Mouse (Mus musculus) liver, embryonic 16.5 days (tissue): Measurements from ENCODE around the gene Trak1. TPM values are rescaled to one million over a fixed set of nuclear protein-coding genes. Genes with fewer than 3 reads are reported as not detected.
A peak's percentile ranks its signal among the peaks of the same experiment; 100 is the strongest.

Source experiments
- ATAC-seq: fragments of 200-750 bp; cut with Nextera tagmentation; 2 replicates; pipeline ENCODE4 v1.8.0; 2017; ENCODE audit warnings: low read depth, mild to moderate bottlenecking, moderate number of reproducible peaks, moderate library complexity
- H3K27ac ChIP-seq: fragments of 300-500 bp; sonication (generic); 2 replicates; pipeline ENCODE4 v1.5.1; 2014; ENCODE audit warnings: mild to moderate bottlenecking, low read length
- H3K27me3 ChIP-seq: fragments of 300-500 bp; sonication (generic); 2 replicates; pipeline ENCODE4 v1.6.1; 2014; ENCODE audit warnings: low read depth, low read length, mixed read lengths; ENCODE audit not compliant: control insufficient read depth, insufficient read depth
- H3K36me3 ChIP-seq: fragments of 300-500 bp; sonication (generic); 2 replicates; pipeline ENCODE4 v1.6.1; 2014; ENCODE audit warnings: mild to moderate bottlenecking; ENCODE audit not compliant: control insufficient read depth, insufficient read depth
- H3K4me1 ChIP-seq: fragments of 300-500 bp; sonication (generic); 2 replicates; pipeline ENCODE4 v1.6.1; 2014; ENCODE audit warnings: low read depth, low read length, mixed read lengths; ENCODE audit not compliant: control insufficient read depth
- H3K4me2 ChIP-seq: fragments of 300-500 bp; sonication (generic); 2 replicates; pipeline ENCODE4 v1.6.1; 2014; ENCODE audit warnings: low read depth, low read length, mixed read lengths
- H3K4me3 ChIP-seq: fragments of 300-500 bp; sonication (generic); 2 replicates; pipeline ENCODE4 v1.5.1; 2014; ENCODE audit warnings: low read depth, mild to moderate bottlenecking, low read length
- H3K9ac ChIP-seq: fragments of 300-500 bp; sonication (generic); 2 replicates; pipeline ENCODE4 v1.6.1; 2014; ENCODE audit warnings: low read depth, low read length
- H3K9me3 ChIP-seq: fragments of 300-500 bp; sonication (generic); replicated peaks from 2 replicates; pipeline ENCODE4 v1.6.1; 2016; ENCODE audit warnings: low read length; ENCODE audit not compliant: control insufficient read depth
- WGBS: fragments of 180-500 bp; shearing (Covaris S2); extraction: QIAGEN DNeasy Blood & Tissue Kit; methylation state at CpG from one replicate; pipeline ENCODE4 v1.1.7; 2014; ENCODE audit not compliant: insufficient replicate concordance; 5-methylcytosine and 5-hydroxymethylcytosine counted together
- polyA plus RNA-seq: library from polyadenylated mRNA; unstranded; fragments of >200 nt; fragmentation: Nextera tagmentation; extraction: Ambion mirVana; gene quantifications from 2 replicates; pipeline ENCODE4 v1.2.1, GENCODE M21; 2015

Trak1 gene
- polyA plus RNA-seq, 1 experiment from 2014 or later, result 5.2 TPM

DNA sequence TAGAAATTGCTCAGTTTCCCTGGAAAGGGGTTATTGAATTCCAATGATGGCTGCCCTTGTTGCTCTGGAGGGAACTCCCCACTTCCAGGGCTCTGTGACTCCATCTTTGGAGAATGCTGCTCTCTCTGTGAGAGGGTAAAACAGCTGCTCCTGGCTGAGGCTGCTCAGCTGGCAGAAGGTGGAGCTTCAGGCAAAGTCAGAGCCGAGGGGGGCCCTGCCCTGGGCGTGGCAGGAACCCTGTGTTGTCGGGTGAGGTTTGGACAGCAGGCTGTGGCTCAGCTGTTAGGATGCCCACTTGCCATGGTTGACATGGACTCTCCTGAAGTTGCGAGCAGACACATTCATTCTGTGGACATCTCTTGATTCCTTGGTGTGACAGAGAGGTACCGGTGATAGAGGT, 49.3 kb downstream of the Trak1 start:
- Histone ChIP-seq H3K36me3 (no peaks in the 10 kb centered on the region), H3K27ac (no peak overlapping the region), H3K4me2 (no peak overlapping the region), H3K27me3 (no peaks in the 10 kb centered on the region), H3K4me1 (peaks cover 6% of the 10 kb centered on the region), H3K4me3 (no peak overlapping the region), H3K9ac (no peak overlapping the region), H3K9me3 (no peaks in the 10 kb centered on the region)
- WGBS, result 47% methylated on average over 5 of the region's 5 CpGs
- ATAC-seq, result no peak

DNA sequence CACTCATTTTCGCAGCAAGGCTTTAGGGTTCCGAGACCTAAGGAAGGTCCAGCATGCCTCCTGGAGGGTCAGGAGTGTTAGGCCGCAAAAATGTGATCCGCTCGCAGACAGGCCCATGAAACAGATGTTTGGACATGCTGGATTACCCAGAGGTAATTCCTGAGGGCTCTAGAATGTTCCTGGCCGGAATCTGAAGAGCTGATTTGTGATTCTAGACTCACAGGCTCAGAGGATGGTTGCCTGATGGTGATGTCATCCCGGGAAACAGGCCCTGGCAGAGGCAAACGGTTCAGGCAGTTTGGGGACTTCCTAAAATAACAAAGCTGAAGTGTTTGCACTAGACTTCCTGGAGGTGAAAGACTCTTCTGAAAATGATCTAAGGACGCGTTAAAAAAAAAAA, 50.7 kb downstream of the Trak1 start:
- WGBS, result 37% methylated on average over 10 of the region's 10 CpGs
- Histone ChIP-seq H3K4me2 (no peak overlapping the region), H3K9me3 (no peaks in the 10 kb centered on the region), H3K9ac (no peak overlapping the region), H3K4me1 (peaks cover 12% of the 10 kb centered on the region), H3K27ac (no peak overlapping the region), H3K36me3 (no peaks in the 10 kb centered on the region), H3K27me3 (no peaks in the 10 kb centered on the region), H3K4me3 (no peak overlapping the region)
- ATAC-seq, result no peak

GRCm38 (mm10) chr9:121348476-121348875, 51.2 kb downstream of the Trak1 start:
- no peaks in the 10 kb centered on the region for H3K36me3 ChIP-seq
- peak overlapping the region; percentile 38; the same call in 1 of the 2 replicates for H3K27ac ChIP-seq
- 13% methylated on average over 5 of the region's 5 CpGs for WGBS
- ATAC-seq, result peak; percentile 31; the same call in 1 of the 2 replicates
- H3K9ac ChIP-seq, result peak overlapping the region; percentile 6; the same call in 1 of the 2 replicates
- no peaks in the 10 kb centered on the region for H3K27me3 ChIP-seq
- no peaks in the 10 kb centered on the region for H3K9me3 ChIP-seq
- no peak overlapping the region for H3K4me3 ChIP-seq
- H3K4me1 ChIP-seq, result peaks cover 12% of the 10 kb centered on the region
- no peak overlapping the region for H3K4me2 ChIP-seq

GRCm38 (mm10) chr9:121349111-121349510, 51.8 kb downstream of the Trak1 start:
- 70% methylated on average over 8 of the region's 8 CpGs for WGBS
- ATAC-seq, result no peak
- no peak overlapping the region for H3K4me3 ChIP-seq
- no peak overlapping the region for H3K9ac ChIP-seq
- no peak overlapping the region for H3K4me2 ChIP-seq
- no peaks in the 10 kb centered on the region for H3K36me3 ChIP-seq
- no peak overlapping the region for H3K27ac ChIP-seq
- H3K9me3 ChIP-seq, result no peaks in the 10 kb centered on the region
- no peaks in the 10 kb centered on the region for H3K27me3 ChIP-seq
- peaks cover 12% of the 10 kb centered on the region for H3K4me1 ChIP-seq

GRCm38 (mm10) chr9:121350601-121351000, 53.3 kb downstream of the Trak1 start:
- Histone ChIP-seq H3K4me3 (no peak overlapping the region), H3K36me3 (no peaks in the 10 kb centered on the region), H3K4me2 (no peak overlapping the region), H3K27ac (no peak overlapping the region), H3K9ac (no peak overlapping the region), H3K27me3 (no peaks in the 10 kb centered on the region), H3K4me1 (peaks cover 12% of the 10 kb centered on the region), H3K9me3 (no peaks in the 10 kb centered on the region)
- WGBS, result 39% methylated on average over 3 of the region's 3 CpGs
- no peak for ATAC-seq

GRCm38 (mm10) chr9:121351388-121352078, 54.2 kb downstream of the Trak1 start:
- 49% methylated on average over 9 of the region's 9 CpGs for WGBS
- no peak for ATAC-seq
- Histone ChIP-seq H3K36me3 (no peaks in the 10 kb centered on the region), H3K4me1 (peaks cover 12% of the 10 kb centered on the region), H3K27me3 (no peaks in the 10 kb centered on the region), H3K4me3 (no peak overlapping the region), H3K9me3 (no peaks in the 10 kb centered on the region), H3K4me2 (no peak overlapping the region), H3K9ac (no peak overlapping the region), H3K27ac (no peak overlapping the region)

DNA sequence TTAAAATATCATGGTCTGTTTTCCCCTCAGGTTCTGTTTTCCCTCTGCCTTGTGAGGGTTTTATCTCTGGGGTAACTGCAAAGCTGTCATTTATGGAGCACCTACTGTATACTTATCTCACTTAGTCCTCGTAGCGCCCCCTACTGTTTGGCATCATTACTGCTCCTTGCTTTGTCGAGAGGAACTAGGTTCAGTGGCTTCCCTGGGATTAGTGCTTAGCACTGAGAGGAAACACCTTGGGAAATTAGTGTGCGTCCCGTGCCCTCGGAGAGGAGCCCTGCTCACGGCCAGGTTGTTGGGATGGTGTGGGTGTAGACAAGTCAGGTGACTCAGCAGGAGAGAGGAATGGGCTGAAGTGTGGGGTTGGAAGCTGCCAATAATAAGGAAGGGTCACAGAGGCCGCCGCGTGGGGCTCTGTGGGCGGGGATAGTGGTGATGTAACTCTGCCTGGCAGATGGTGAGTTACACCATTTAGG, 54.9 kb downstream of the Trak1 start:
- H3K4me3 ChIP-seq, result peak overlapping the region; percentile 33
- H3K4me1 ChIP-seq, result peaks cover 12% of the 10 kb centered on the region
- H3K9ac ChIP-seq, result no peak overlapping the region
- H3K4me2 ChIP-seq, result peak overlapping the region; percentile 44
- H3K27ac ChIP-seq, result peak overlapping the region; percentile 32; the same call in 1 of the 2 replicates
- peak; percentile 66 for ATAC-seq
- no peaks in the 10 kb centered on the region for H3K27me3 ChIP-seq
- no peaks in the 10 kb centered on the region for H3K9me3 ChIP-seq
- WGBS, result 9% methylated on average over 11 of the region's 11 CpGs
- no peaks in the 10 kb centered on the region for H3K36me3 ChIP-seq

GRCm38 (mm10) chr9:121352726-121353125, 55.4 kb downstream of the Trak1 start:
- no peaks in the 10 kb centered on the region for H3K27me3 ChIP-seq
- H3K4me2 ChIP-seq, result 0 out of 2 replicates have a peak overlapping the region, but pooled peaks have one; percentile 44
- peaks cover 12% of the 10 kb centered on the region for H3K4me1 ChIP-seq
- no peaks in the 10 kb centered on the region for H3K9me3 ChIP-seq
- no peak for ATAC-seq
- H3K36me3 ChIP-seq, result no peaks in the 10 kb centered on the region
- 69% methylated on average over 9 of the region's 9 CpGs for WGBS
- H3K27ac ChIP-seq, result no peak overlapping the region
- H3K4me3 ChIP-seq, result no peak overlapping the region
- H3K9ac ChIP-seq, result no peak overlapping the region

- H3K4me2 ChIP-seq, result no peak overlapping the region
- H3K36me3 ChIP-seq, result no peaks in the 10 kb centered on the region
- no peaks in the 10 kb centered on the region for H3K27me3 ChIP-seq
- peaks cover 13% of the 10 kb centered on the region for H3K4me1 ChIP-seq
- H3K27ac ChIP-seq, result no peak overlapping the region
- H3K9ac ChIP-seq, result no peak overlapping the region
- H3K4me3 ChIP-seq, result no peak overlapping the region
- no peaks in the 10 kb centered on the region for H3K9me3 ChIP-seq
- WGBS, result 65% methylated on average over 4 of the region's 4 CpGs
- no peak for ATAC-seq
These were observed 57.6 kb downstream of the Trak1 start for GRCm38 (mm10) chr9:121354792-121355390.
